Mouse (Mus musculus): ENCODE data around the gene Nucks1. TPM values are rescaled to one million over a fixed set of nuclear protein-coding genes. Genes with fewer than 3 reads are reported as not detected.
A peak's percentile ranks its signal among the peaks of the same experiment; 100 is the strongest.

The Nucks1 gene
- total RNA-seq, 1 experiment from 2014 or later, result 411 TPM

GRCm38 (mm10) chr1:131962606-131963084 lies 52.3 kb downstream of the Nucks1 start, which contains the start of gene Slc45a3:
Slc45a3 (plus strand) TSS chr1:131962967.
- peak; percentile 24 for ATAC-seq (replicated peaks; ENCODE audit: low read depth, poor library complexity, severe bottlenecking)

GRCm38 (mm10) chr1:131963085-131963951 lies 53.0 kb downstream of the Nucks1 start:
- ATAC-seq (replicated peaks; ENCODE audit: low read depth, poor library complexity, severe bottlenecking), result peak; percentile 42

- no peak for ATAC-seq (replicated peaks; ENCODE audit: low read depth, poor library complexity, severe bottlenecking)
These were observed 53.8 kb downstream of the Nucks1 start for GRCm38 (mm10) chr1:131964100-131964499.

GRCm38 (mm10) chr1:131964580-131964979 lies 54.2 kb downstream of the Nucks1 start:
- ATAC-seq (replicated peaks; ENCODE audit: low read depth, poor library complexity, severe bottlenecking), result no peak

- ATAC-seq (replicated peaks; ENCODE audit: low read depth, poor library complexity, severe bottlenecking), result no peak
These were observed 55.5 kb downstream of the Nucks1 start for GRCm38 (mm10) chr1:131965818-131966217.

- ATAC-seq (replicated peaks; ENCODE audit: low read depth, poor library complexity, severe bottlenecking), result no peak
These were observed 57.0 kb downstream of the Nucks1 start for GRCm38 (mm10) chr1:131967336-131967735.

- ATAC-seq (replicated peaks; ENCODE audit: low read depth, poor library complexity, severe bottlenecking), result no peak
These were observed 58.2 kb downstream of the Nucks1 start for GRCm38 (mm10) chr1:131968556-131968955.

GRCm38 (mm10) chr1:131968983-131969382 lies 58.6 kb downstream of the Nucks1 start:
- no peak for ATAC-seq (replicated peaks; ENCODE audit: low read depth, poor library complexity, severe bottlenecking)

- no peak for ATAC-seq (replicated peaks; ENCODE audit: low read depth, poor library complexity, severe bottlenecking)
These were observed 59.5 kb downstream of the Nucks1 start for GRCm38 (mm10) chr1:131969825-131970224.

GRCm38 (mm10) chr1:131970322-131970660 lies 60.0 kb downstream of the Nucks1 start:
- no peak for ATAC-seq (replicated peaks; ENCODE audit: low read depth, poor library complexity, severe bottlenecking)

- ATAC-seq (replicated peaks; ENCODE audit: low read depth, poor library complexity, severe bottlenecking), result no peak
These were observed 60.6 kb downstream of the Nucks1 start for GRCm38 (mm10) chr1:131970661-131971520.

- ATAC-seq (replicated peaks; ENCODE audit: low read depth, poor library complexity, severe bottlenecking), result no peak
These were observed 61.6 kb downstream of the Nucks1 start for GRCm38 (mm10) chr1:131971771-131972497.

GRCm38 (mm10) chr1:131972498-131973334 lies 62.4 kb downstream of the Nucks1 start:
- ATAC-seq (replicated peaks; ENCODE audit: low read depth, poor library complexity, severe bottlenecking), result no peak

- no peak for ATAC-seq (replicated peaks; ENCODE audit: low read depth, poor library complexity, severe bottlenecking)
These were observed 63.7 kb downstream of the Nucks1 start for GRCm38 (mm10) chr1:131973991-131974390.

GRCm38 (mm10) chr1:131976886-131977285 lies 66.6 kb downstream of the Nucks1 start:
- ATAC-seq (replicated peaks; ENCODE audit: low read depth, poor library complexity, severe bottlenecking), result no peak

GRCm38 (mm10) chr1:131980471-131980870 lies 70.1 kb downstream of the Nucks1 start:
- ATAC-seq (replicated peaks; ENCODE audit: low read depth, poor library complexity, severe bottlenecking), result no peak

GRCm38 (mm10) chr1:131981378-131982013 lies 71.2 kb downstream of the Nucks1 start:
- ATAC-seq (replicated peaks; ENCODE audit: low read depth, poor library complexity, severe bottlenecking), result peak; percentile 88

- peak; percentile 82 for ATAC-seq (replicated peaks; ENCODE audit: low read depth, poor library complexity, severe bottlenecking)
These were observed 72.6 kb downstream of the Nucks1 start for GRCm38 (mm10) chr1:131982907-131983306.

GRCm38 (mm10) chr1:131983806-131984205 lies 73.5 kb downstream of the Nucks1 start:
- no peak for ATAC-seq (replicated peaks; ENCODE audit: low read depth, poor library complexity, severe bottlenecking)

Measured in common myeloid progenitor, adult 5-6 weeks (primary cell).